Mouse (Mus musculus) urinary bladder, postnatal 14 days (tissue): ENCODE data around the gene Sec61a1.

ENCODE experiments used
- DNase-seq: peaks from one replicate; pipeline ENCODE4 v3.0.0; 2021; ENCODE audit warnings: low spot score

The Sec61a1 gene

GRCm38 (mm10) chr6:88518404-88519263 lies at the start of gene Sec61a1:
Sec61a1 (minus strand) TSS chr6:88518905.
- peak; percentile 96 for DNase-seq

GRCm38 (mm10) chr6:88566676-88567075 lies 48.0 kb upstream of the Sec61a1 start:
- DNase-seq: no peak

GRCm38 (mm10) chr6:88565033-88565432 lies 46.3 kb upstream of the Sec61a1 start:
- DNase-seq: no peak

- no peak for DNase-seq
Measured at GRCm38 (mm10) chr6:88560156-88560555, 41.5 kb upstream of the Sec61a1 start.

GRCm38 (mm10) chr6:88559688-88560087 lies 41.0 kb upstream of the Sec61a1 start:
- no peak for DNase-seq

- DNase-seq: no peak
Measured at GRCm38 (mm10) chr6:88558076-88558475, 39.4 kb upstream of the Sec61a1 start.

GRCm38 (mm10) chr6:88557548-88557947 lies 38.8 kb upstream of the Sec61a1 start:
- no peak for DNase-seq

- no peak for DNase-seq
Measured at GRCm38 (mm10) chr6:88549916-88550315, 31.2 kb upstream of the Sec61a1 start.

GRCm38 (mm10) chr6:88549137-88549814 lies 30.6 kb upstream of the Sec61a1 start:
- peak; percentile 60 for DNase-seq

GRCm38 (mm10) chr6:88548405-88549049 lies 29.8 kb upstream of the Sec61a1 start:
- DNase-seq: no peak

GRCm38 (mm10) chr6:88545397-88545790 lies 26.7 kb upstream of the Sec61a1 start:
- no peak for DNase-seq

GRCm38 (mm10) chr6:88544644-88545396 lies 26.1 kb upstream of the Sec61a1 start:
- DNase-seq: no peak

- DNase-seq: no peak
Measured at GRCm38 (mm10) chr6:88544241-88544640, 25.5 kb upstream of the Sec61a1 start.

- no peak for DNase-seq
Measured at GRCm38 (mm10) chr6:88540093-88540755, 21.5 kb upstream of the Sec61a1 start.

- DNase-seq: no peak
Measured at GRCm38 (mm10) chr6:88530306-88530705, 11.6 kb upstream of the Sec61a1 start.

GRCm38 (mm10) chr6:88524056-88524455 lies 5.4 kb upstream of the Sec61a1 start:
- DNase-seq: no peak

- no peak for DNase-seq
Measured at GRCm38 (mm10) chr6:88523451-88523850, 4.7 kb upstream of the Sec61a1 start.

- DNase-seq: no peak
Measured at GRCm38 (mm10) chr6:88523043-88523442, 4.3 kb upstream of the Sec61a1 start.

GRCm38 (mm10) chr6:88522606-88523005 lies 3.9 kb upstream of the Sec61a1 start:
- DNase-seq: no peak

GRCm38 (mm10) chr6:88521821-88522220 lies 3.1 kb upstream of the Sec61a1 start:
- no peak for DNase-seq

GRCm38 (mm10) chr6:88517701-88518403 lies 853 bp downstream of the Sec61a1 start:
- no peak for DNase-seq
